Mouse (Mus musculus) forebrain, embryonic 10.5 days (tissue): ENCODE data around the gene Dazl. TPM values are rescaled to one million over a fixed set of nuclear protein-coding genes. Genes with fewer than 3 reads are reported as not detected.

Experiments
- DNase-seq: peaks from one replicate; pipeline ENCODE4 v3.0.0-alpha.2; 2017; ENCODE audit warnings: low spot score; ENCODE audit errors: extremely low spot score
- H3K27ac ChIP-seq: fragments of 300-500 bp; sonication (generic); 2 replicates; pipeline ENCODE4 v1.5.1; 2016; ENCODE audit warnings: mild to moderate bottlenecking
- H3K27me3 ChIP-seq: fragments of 300-500 bp; sonication (generic); 2 replicates; pipeline ENCODE4 v1.6.1; 2016; ENCODE audit warnings: mild to moderate bottlenecking; ENCODE audit not compliant: poor library complexity, severe bottlenecking
- H3K36me3 ChIP-seq: fragments of 300-500 bp; sonication (generic); replicated peaks from 2 replicates; pipeline ENCODE4 v1.6.1; 2016; ENCODE audit warnings: mild to moderate bottlenecking, moderate library complexity
- H3K4me1 ChIP-seq: fragments of 300-500 bp; sonication (generic); 2 replicates; pipeline ENCODE4 v1.6.1; 2016
- H3K4me3 ChIP-seq: fragments of 300-500 bp; sonication (generic); 2 replicates; pipeline ENCODE4 v1.5.1; 2016; ENCODE audit warnings: mild to moderate bottlenecking, moderate library complexity
- H3K9me3 ChIP-seq: fragments of 300-500 bp; sonication (generic); 2 replicates; pipeline ENCODE4 v1.6.1; 2016; ENCODE audit warnings: mild to moderate bottlenecking, moderate library complexity
- WGBS: fragments of 180-500 bp; shearing (Covaris S2); methylation state at CpG from one replicate; pipeline ENCODE4 v1.1.7; 2016; 5-methylcytosine and 5-hydroxymethylcytosine counted together
- polyA plus RNA-seq: library from polyadenylated mRNA; unstranded; fragments of >200 nt; fragmentation: Nextera tagmentation; extraction: Ambion mirVana; gene quantifications from 2 replicates; pipeline ENCODE4 v1.2.1, GENCODE M21; 2016

Dazl gene
- polyA plus RNA-seq, 1 experiment from 2014 or later: not detected

DNA sequence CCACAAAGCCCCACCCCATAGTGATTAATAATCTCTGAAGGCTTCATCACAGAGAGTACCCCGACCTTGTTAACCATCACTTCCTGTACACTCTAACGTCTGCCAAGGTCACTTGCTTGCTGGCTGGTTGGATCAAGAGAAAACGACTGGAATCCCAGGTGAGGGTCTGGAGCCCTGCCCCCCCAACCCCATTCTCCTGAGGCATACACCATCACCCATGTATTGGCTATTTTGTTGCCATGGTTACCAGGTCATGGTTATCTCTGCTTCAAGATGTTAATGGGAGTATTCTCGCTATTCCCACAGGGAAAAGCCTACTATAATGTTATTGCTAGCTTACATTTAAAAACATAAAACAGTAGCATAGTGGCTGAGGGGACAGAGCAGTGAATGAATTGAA lies 48.8 kb downstream of the Dazl start:
- 87% methylated on average over 4 of the region's 4 CpGs for WGBS
- H3K27me3 ChIP-seq: peaks cover 6% of the 10 kb centered on the region; the same call in 1 of the 2 replicates
- DNase-seq: no peak
- H3K4me3 ChIP-seq: no peak overlapping the region
- H3K4me1 ChIP-seq: peaks cover 8% of the 10 kb centered on the region; the same call in 1 of the 2 replicates
- H3K27ac ChIP-seq: no peak overlapping the region
- no peaks in the 10 kb centered on the region for H3K36me3 ChIP-seq
- H3K9me3 ChIP-seq: no peaks in the 10 kb centered on the region

- H3K27me3 ChIP-seq: peaks cover 20% of the 10 kb centered on the region
- no peaks in the 10 kb centered on the region for H3K9me3 ChIP-seq
- no peaks in the 10 kb centered on the region for H3K36me3 ChIP-seq
- H3K27ac ChIP-seq: no peak overlapping the region
- peaks cover 8% of the 10 kb centered on the region for H3K4me1 ChIP-seq
- 93% methylated on average over 11 of the region's 11 CpGs for WGBS
- H3K4me3 ChIP-seq: no peak overlapping the region
- no peak for DNase-seq
These were observed 50.1 kb downstream of the Dazl start for GRCm38 (mm10) chr17:50243326-50243725.

DNA sequence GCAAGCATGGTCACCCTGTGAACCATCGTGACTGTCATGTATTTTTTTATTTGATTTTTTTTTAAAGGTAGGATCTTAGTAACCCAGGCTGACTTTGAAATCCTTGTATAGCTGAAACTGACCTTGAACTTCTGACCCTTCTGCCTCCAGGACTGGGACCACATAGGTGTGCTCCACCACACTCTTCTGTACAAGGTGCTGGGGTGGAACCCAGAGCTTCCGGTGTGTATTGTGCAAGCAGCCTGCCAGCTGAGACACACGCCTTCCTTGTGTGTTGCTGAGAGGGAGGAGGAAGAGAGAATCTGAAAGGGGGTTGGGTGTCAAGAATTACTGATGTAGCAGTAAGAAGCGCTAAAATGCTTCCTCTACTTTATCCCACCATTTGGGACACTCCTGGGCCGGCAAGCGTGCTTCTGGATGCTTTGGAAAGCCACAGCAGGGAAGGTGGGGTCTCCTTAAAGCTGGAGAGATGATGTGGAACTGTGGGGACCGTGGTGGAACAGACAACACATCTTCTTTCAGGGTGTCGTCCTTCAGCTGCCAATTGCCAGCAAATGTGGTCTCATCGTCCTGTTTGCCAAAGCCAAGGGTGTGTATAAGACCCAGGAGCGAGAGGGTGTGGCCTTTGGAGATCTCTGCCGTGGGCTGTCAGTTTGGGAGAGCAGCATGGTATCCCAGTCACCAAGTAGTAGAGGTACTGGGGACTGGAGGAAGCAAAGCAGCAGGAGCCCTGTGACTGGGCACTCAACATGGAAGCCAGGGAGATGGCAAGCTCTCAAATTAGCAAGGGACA lies 55.4 kb downstream of the Dazl start:
- H3K9me3 ChIP-seq: no peaks in the 10 kb centered on the region
- no peak overlapping the region for H3K4me3 ChIP-seq
- H3K36me3 ChIP-seq: no peaks in the 10 kb centered on the region
- 72% methylated on average over 11 of the region's 11 CpGs for WGBS
- H3K27ac ChIP-seq: peak overlapping the region; percentile 80
- DNase-seq: no peak
- H3K4me1 ChIP-seq: peaks cover 34% of the 10 kb centered on the region
- peaks cover 33% of the 10 kb centered on the region for H3K27me3 ChIP-seq

GRCm38 (mm10) chr17:50237436-50237709 lies 56.1 kb downstream of the Dazl start:
- H3K27ac ChIP-seq: peak overlapping the region; percentile 80
- 0 out of 2 replicates have a peak overlapping the region, but pooled peaks have one; percentile 15 for H3K4me3 ChIP-seq
- peaks cover 33% of the 10 kb centered on the region for H3K27me3 ChIP-seq
- H3K36me3 ChIP-seq: no peaks in the 10 kb centered on the region
- WGBS: 3% methylated on average over 8 of the region's 8 CpGs
- peaks cover 34% of the 10 kb centered on the region for H3K4me1 ChIP-seq
- no peaks in the 10 kb centered on the region for H3K9me3 ChIP-seq
- DNase-seq: peak; percentile 87

DNA sequence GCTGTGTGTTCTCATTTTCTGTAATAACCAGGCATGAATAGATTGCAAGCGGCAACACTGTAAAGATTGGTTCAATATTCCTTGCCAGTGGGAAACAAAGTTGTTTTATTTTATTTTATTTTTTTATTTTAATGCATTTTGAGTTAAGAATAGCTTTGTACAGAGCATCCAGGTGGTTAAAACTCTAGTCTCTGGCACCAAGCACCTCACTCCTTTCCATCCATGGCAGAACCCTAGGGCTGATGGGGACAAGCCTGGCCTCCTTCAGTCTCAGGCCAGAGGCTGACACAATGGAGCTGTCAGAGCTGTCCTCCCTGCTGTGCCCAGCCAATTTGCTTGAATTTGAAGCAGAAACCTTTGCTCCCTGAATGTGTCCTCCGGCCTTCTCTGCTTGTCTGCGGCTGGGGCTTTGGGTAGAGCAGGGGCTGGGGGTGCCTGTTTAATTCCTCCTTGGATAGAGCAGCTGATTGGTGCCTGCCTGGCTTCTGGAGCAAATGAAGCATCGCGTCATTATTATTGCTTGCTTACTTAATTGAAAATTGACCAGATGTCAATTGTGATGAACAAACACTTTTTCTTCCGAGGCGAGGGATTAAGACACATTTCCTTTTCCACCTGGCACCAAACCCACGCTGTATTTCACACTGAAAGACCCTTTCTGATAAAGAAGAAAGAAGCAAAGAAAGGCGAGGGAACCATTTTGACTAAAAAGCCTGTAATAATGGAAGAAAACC lies 56.6 kb downstream of the Dazl start:
- Histone ChIP-seq H3K27me3 (peaks cover 33% of the 10 kb centered on the region), H3K27ac (peak overlapping the region; percentile 80), H3K4me1 (peaks cover 34% of the 10 kb centered on the region), H3K36me3 (no peaks in the 10 kb centered on the region), H3K9me3 (no peaks in the 10 kb centered on the region), H3K4me3 (peak overlapping the region; percentile 15; the same call in 1 of the 2 replicates)
- 23% methylated on average over 9 of the region's 9 CpGs for WGBS
- peak; percentile 80 for DNase-seq

DNA sequence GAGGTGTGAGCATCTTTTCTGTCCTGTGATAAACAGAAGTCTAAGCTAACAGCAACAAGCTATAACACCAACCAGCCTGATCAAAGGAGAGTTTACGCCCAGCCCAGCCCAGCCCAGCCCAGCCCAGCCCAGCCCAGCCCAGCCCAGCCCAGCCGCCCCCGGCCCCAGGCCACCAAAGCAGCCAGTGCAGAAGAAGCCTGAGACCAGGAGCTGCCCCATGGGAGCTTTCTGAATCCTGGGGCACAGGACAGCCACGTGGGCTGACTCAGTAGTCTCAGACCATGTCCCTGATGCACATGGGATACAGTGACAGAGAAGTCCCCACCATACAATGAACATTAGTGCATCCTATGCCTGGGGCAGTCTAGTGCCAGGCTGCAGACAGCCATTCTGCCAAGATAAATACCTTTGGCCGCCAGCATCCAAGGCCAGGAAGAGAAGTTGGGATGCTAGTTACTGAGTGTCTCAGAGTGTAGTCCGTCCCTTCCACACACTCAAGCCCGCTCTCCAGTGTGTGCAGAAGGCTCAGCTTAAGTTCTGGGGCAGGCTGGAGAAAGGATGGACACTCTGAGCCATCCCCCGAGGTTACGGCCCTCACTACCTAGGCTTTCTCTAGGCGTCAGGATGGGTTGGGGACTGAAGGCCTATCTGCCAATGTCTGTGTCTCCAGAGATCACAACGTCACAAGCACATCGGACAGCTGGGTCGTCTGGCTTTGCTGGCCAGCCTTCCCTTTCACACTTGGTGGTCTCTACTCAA lies 57.3 kb downstream of the Dazl start:
- no peaks in the 10 kb centered on the region for H3K36me3 ChIP-seq
- peak overlapping the region; percentile 80 for H3K27ac ChIP-seq
- 39% methylated on average over 13 of the region's 13 CpGs for whole genome bisulfite sequencing
- H3K4me1 ChIP-seq: peaks cover 34% of the 10 kb centered on the region
- peak; percentile 20 for DNase-seq
- H3K9me3 ChIP-seq: no peaks in the 10 kb centered on the region
- no peak overlapping the region for H3K4me3 ChIP-seq
- peaks cover 33% of the 10 kb centered on the region for H3K27me3 ChIP-seq

DNA sequence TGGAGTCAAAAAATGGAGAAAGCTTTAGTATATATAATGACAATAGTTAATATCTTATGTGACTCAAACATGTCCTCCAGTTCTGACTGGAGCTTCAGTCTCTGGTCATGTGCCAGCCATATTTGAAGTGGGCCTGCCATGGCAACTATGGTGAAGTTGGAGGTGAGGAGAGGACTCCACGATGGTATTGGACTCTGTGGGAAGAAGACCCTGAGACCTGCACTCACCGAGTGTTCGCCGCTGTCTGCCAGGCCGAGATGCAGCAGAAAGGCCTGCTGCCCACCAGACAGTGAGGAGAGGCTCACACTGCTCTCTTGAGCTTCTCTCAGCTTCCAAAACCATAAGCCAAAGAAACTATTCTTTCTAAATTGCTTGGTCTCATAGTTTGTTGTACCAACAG lies 59.5 kb downstream of the Dazl start:
- no peak for DNase-seq
- peaks cover 34% of the 10 kb centered on the region for H3K4me1 ChIP-seq
- no peaks in the 10 kb centered on the region for H3K36me3 ChIP-seq
- H3K9me3 ChIP-seq: no peaks in the 10 kb centered on the region
- no peak overlapping the region for H3K4me3 ChIP-seq
- no peak overlapping the region for H3K27ac ChIP-seq
- WGBS: 94% methylated on average over 5 of the region's 5 CpGs
- peaks cover 20% of the 10 kb centered on the region for H3K27me3 ChIP-seq

GRCm38 (mm10) chr17:50232821-50233220 lies 60.6 kb downstream of the Dazl start:
- no peak for DNase-seq
- no peak overlapping the region for H3K27ac ChIP-seq
- H3K27me3 ChIP-seq: peaks cover 8% of the 10 kb centered on the region
- H3K9me3 ChIP-seq: no peaks in the 10 kb centered on the region
- no peak overlapping the region for H3K4me3 ChIP-seq
- peaks cover 29% of the 10 kb centered on the region for H3K4me1 ChIP-seq
- no peaks in the 10 kb centered on the region for H3K36me3 ChIP-seq
- 92% methylated on average over 11 of the region's 11 CpGs for WGBS

DNA sequence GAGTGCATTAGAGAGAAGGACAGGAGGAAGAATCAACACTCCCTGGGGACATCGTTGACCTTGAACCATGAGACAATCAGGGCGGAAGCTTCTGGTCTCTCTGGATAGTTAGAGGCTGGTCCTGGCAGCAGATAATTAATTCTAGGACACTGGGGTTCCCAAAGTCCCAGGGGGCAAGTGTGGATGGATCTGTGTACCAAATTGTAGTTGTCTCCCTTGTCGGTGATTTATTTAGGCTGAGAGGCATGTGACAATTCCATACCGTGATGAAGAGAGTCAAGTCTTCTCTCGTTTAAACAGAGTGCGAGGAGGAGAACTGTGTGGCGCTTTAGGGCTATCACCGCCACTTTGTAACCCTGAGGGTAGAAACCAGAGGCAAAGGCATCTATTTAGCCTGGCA lies 62.2 kb downstream of the Dazl start:
- Histone ChIP-seq H3K4me3 (no peak overlapping the region), H3K27ac (no peak overlapping the region), H3K4me1 (peaks cover 13% of the 10 kb centered on the region), H3K36me3 (no peaks in the 10 kb centered on the region), H3K27me3 (0 out of 2 replicates have a peak, but pooled peaks cover 1% of the 10 kb centered on the region), H3K9me3 (no peaks in the 10 kb centered on the region)
- DNase-seq: no peak
- WGBS: 94% methylated on average over 8 of the region's 8 CpGs

GRCm38 (mm10) chr17:50229534-50229933 lies 63.9 kb downstream of the Dazl start:
- Histone ChIP-seq H3K9me3 (no peaks in the 10 kb centered on the region), H3K36me3 (no peaks in the 10 kb centered on the region), H3K4me3 (no peak overlapping the region), H3K27ac (no peak overlapping the region), H3K4me1 (no peaks in the 10 kb centered on the region), H3K27me3 (no peaks in the 10 kb centered on the region)
- WGBS: 90% methylated on average over 4 of the region's 4 CpGs
- DNase-seq: no peak
